Mouse (Mus musculus) ES-Bruce4 (cell line): Measurements from ENCODE around the gene Vmn1r14.
"Not testable (repeated sequence)": the region's sequence is repeated elsewhere in the genome, so short reads cannot be mapped to it uniquely, and the experiment has no call there.

Source experiments
- CTCF ChIP-seq: IDR thresholded peaks from one replicate; pipeline ENCODE4 v1.8.1; 2011; ENCODE audit warnings: low read depth, low read length
- EP300 ChIP-seq: IDR thresholded peaks from 2 replicates; pipeline ENCODE4 v1.6.1; 2011; ENCODE audit warnings: low read depth, low read length; ENCODE audit not compliant: insufficient read depth

- TF ChIP-seq CTCF, EP300: not testable (repeated sequence)
These were observed 41.5 kb upstream of the Vmn1r14 start for GRCm38 (mm10) chr6:57190016-57190415.
